Mouse (Mus musculus): Measurements from ENCODE around the gene Nr3c2. TPM values are rescaled to one million over a fixed set of nuclear protein-coding genes. Genes with fewer than 3 reads are reported as not detected.

Nr3c2 gene
- polyA plus RNA-seq, 1 experiment from 2014 or later = 3.6 TPM

DNA sequence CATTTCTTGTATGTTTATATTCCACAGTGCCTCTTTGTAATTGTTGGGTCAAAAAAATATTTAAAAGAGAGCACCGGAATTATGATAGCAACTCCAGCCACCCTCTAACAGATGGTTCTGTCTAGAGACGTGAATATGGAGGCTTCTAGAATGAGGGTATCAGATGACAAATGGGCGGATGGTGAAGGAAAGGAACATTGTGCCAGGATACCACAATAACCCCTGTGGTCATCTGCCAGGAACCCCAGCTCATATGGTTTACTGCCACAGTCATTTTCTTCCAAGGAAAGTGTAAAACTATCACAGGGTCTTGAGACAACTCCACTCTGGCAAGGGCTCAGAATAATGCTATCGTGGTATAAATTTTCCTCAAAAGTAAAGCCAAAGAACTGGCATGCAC is 289.1 kb downstream of the Nr3c2 start:
- H3K9me3 ChIP-seq (ENCODE audit: control insufficient read depth, low read length) = no peaks in the 10 kb centered on the region
- no peak overlapping the region for H3K27ac ChIP-seq (ENCODE audit: low read length)
- H3K9ac ChIP-seq (ENCODE audit: low read length) = no peak overlapping the region
- no peak overlapping the region for H3K4me3 ChIP-seq (ENCODE audit: low read length)
- H3K4me1 ChIP-seq (replicated peaks; ENCODE audit: control insufficient read depth, insufficient read depth, low read length) = no peaks in the 10 kb centered on the region
- H3K4me2 ChIP-seq (ENCODE audit: low read depth, low read length) = no peak overlapping the region
- ATAC-seq (ENCODE audit: low read depth) = no peak
- no peaks in the 10 kb centered on the region for H3K27me3 ChIP-seq (ENCODE audit: control insufficient read depth, insufficient read depth, low read depth, low read length)
- H3K36me3 ChIP-seq (ENCODE audit: control insufficient read depth, insufficient read depth, low read length) = no peaks in the 10 kb centered on the region
- 48% methylated on average over 4 of the region's 4 CpGs for WGBS

DNA sequence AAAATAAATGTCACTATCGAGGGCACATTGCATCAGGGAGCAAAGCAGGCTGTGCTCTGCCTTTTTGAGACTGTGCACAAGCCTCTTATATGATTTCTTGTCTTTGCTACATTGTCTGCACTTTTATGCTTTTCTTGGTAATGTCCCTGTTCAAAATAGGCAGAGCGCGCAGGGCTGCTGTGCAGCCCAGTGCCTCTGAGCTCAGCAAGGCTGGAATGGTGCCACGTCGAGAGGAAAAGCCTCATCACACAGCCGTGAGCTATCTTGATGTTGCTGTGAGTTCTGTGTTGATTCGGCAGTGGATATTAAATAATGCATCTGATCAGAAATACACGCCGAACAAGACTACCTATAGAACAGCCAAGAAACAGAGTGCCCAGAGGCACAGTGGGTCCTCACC is 290.1 kb downstream of the Nr3c2 start:
- Histone ChIP-seq H3K4me1 (replicated peaks; ENCODE audit: control insufficient read depth, insufficient read depth, low read length) (no peaks in the 10 kb centered on the region), H3K9ac (ENCODE audit: low read length) (no peak overlapping the region), H3K9me3 (ENCODE audit: control insufficient read depth, low read length) (no peaks in the 10 kb centered on the region), H3K27ac (ENCODE audit: low read length) (no peak overlapping the region), H3K4me3 (ENCODE audit: low read length) (no peak overlapping the region), H3K27me3 (ENCODE audit: control insufficient read depth, insufficient read depth, low read depth, low read length) (no peaks in the 10 kb centered on the region), H3K4me2 (ENCODE audit: low read depth, low read length) (no peak overlapping the region), H3K36me3 (ENCODE audit: control insufficient read depth, insufficient read depth, low read length) (no peaks in the 10 kb centered on the region)
- no peak for ATAC-seq (ENCODE audit: low read depth)
- WGBS = 69% methylated on average over 9 of the region's 9 CpGs

DNA sequence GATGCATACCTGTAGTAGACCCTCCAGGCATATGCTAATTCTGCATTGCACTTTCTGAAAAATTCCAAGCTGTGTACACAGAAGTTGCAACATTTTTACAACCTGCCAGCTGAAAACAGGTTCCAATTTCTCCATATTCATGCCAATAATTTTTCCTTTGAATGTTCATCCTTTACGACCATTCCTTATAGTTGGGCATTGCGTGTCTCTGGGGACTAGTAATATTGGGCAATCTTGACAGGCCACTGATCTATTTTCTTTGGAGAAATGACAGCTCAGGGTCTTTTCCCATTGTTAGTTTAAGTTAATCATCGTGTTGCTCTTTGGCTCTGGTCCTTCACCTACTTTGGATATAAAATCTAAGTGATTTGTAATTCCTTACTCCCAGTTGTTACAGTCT is 291.2 kb downstream of the Nr3c2 start:
- Histone ChIP-seq H3K4me3 (ENCODE audit: low read length) (no peak overlapping the region), H3K27me3 (ENCODE audit: control insufficient read depth, insufficient read depth, low read depth, low read length) (no peaks in the 10 kb centered on the region), H3K27ac (ENCODE audit: low read length) (no peak overlapping the region), H3K9me3 (ENCODE audit: control insufficient read depth, low read length) (no peaks in the 10 kb centered on the region), H3K36me3 (ENCODE audit: control insufficient read depth, insufficient read depth, low read length) (no peaks in the 10 kb centered on the region), H3K9ac (ENCODE audit: low read length) (no peak overlapping the region), H3K4me2 (ENCODE audit: low read depth, low read length) (no peak overlapping the region), H3K4me1 (replicated peaks; ENCODE audit: control insufficient read depth, insufficient read depth, low read length) (no peaks in the 10 kb centered on the region)
- ATAC-seq (ENCODE audit: low read depth) = no peak
- 81% methylated on average over 3 of the region's 3 CpGs for WGBS

DNA sequence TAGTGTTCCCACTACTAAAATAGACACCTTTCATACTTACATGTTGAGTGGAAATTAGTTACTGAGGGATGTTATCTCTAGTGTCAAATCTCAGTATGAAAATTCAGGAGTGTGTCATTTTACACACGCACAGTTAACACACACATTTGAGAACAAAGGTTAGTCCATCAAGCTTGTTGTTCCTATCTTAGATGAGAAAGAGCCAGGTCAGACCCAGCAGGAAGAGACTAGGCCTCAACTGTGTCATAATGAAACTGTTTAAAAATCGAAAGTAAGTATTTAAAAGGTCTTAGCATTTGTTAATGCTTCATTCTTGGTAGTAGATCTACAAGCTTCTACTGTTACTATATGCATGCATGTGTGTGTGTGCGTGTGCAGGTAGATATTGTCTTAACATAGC is 310.1 kb downstream of the Nr3c2 start:
- H3K4me2 ChIP-seq (ENCODE audit: low read depth, low read length) = no peak overlapping the region
- no peak overlapping the region for H3K4me3 ChIP-seq (ENCODE audit: low read length)
- H3K4me1 ChIP-seq (replicated peaks; ENCODE audit: control insufficient read depth, insufficient read depth, low read length) = peaks cover 6% of the 10 kb centered on the region
- H3K27me3 ChIP-seq (ENCODE audit: control insufficient read depth, insufficient read depth, low read depth, low read length) = no peaks in the 10 kb centered on the region
- H3K9me3 ChIP-seq (ENCODE audit: control insufficient read depth, low read length) = no peaks in the 10 kb centered on the region
- WGBS = 89% methylated on average over 3 of the region's 3 CpGs
- ATAC-seq (ENCODE audit: low read depth) = no peak
- H3K27ac ChIP-seq (ENCODE audit: low read length) = no peak overlapping the region
- H3K36me3 ChIP-seq (ENCODE audit: control insufficient read depth, insufficient read depth, low read length) = no peaks in the 10 kb centered on the region
- no peak overlapping the region for H3K9ac ChIP-seq (ENCODE audit: low read length)

DNA sequence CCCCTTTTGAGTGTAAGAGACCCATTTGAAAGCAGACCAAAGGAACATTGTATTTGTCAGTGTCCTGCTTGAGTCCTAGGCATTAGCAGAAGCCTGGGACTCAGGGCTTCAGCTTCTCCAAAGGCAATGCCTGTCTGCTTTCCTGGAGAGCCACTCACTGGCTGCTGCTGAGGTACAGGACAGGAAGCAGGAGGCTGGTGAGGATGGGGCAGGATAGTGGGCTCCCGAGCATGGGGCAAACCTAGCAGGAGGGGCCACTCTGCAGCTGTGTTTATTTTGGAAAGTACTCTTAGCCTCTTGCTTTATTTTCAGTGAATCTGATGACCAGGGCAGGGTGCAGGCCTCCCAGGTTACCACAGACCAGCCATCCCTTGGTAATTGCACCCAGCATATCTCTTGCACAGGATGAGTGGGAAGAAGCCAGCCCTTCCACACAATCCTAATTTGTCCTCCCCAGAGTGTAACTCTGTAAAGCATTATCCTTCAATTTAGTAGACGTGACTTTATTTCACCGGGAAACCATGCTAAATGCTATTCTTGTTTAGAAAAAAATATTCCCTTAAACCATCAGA is 314.7 kb downstream of the Nr3c2 start:
- peak; percentile 23; the same call in 1 of the 2 replicates for ATAC-seq (ENCODE audit: low read depth)
- Histone ChIP-seq H3K4me1 (replicated peaks; ENCODE audit: control insufficient read depth, insufficient read depth, low read length) (peaks cover 19% of the 10 kb centered on the region), H3K27ac (ENCODE audit: low read length) (no peak overlapping the region), H3K4me2 (ENCODE audit: low read depth, low read length) (no peak overlapping the region), H3K9me3 (ENCODE audit: control insufficient read depth, low read length) (no peaks in the 10 kb centered on the region), H3K9ac (ENCODE audit: low read length) (no peak overlapping the region), H3K36me3 (ENCODE audit: control insufficient read depth, insufficient read depth, low read length) (no peaks in the 10 kb centered on the region), H3K4me3 (ENCODE audit: low read length) (no peak overlapping the region), H3K27me3 (ENCODE audit: control insufficient read depth, insufficient read depth, low read depth, low read length) (no peaks in the 10 kb centered on the region)
- WGBS = 48% methylated on average over 3 of the region's 3 CpGs

DNA sequence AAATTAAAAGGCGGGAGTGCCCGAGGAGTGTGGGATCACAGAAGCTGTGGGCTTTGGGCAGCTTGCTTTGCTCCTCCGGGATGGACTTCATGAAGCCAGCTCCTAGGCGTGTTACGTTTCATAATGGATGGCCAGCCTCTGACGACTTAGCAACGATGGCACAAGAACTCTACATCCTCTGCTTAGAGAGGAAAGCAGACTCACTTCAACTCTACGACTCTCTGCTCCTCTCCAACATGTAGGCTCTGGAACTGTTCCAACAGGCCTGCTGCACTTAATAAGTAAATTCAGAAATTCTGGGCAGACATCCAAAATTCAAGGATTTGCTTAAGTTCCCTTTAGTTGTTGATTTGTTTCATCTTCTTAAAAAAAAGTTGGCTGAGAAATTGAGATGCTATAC is 315.4 kb downstream of the Nr3c2 start:
- Histone ChIP-seq H3K27me3 (ENCODE audit: control insufficient read depth, insufficient read depth, low read depth, low read length) (no peaks in the 10 kb centered on the region), H3K4me1 (replicated peaks; ENCODE audit: control insufficient read depth, insufficient read depth, low read length) (peaks cover 19% of the 10 kb centered on the region), H3K4me3 (ENCODE audit: low read length) (0 out of 2 replicates have a peak overlapping the region, but pooled peaks have one; percentile 1), H3K9me3 (ENCODE audit: control insufficient read depth, low read length) (no peaks in the 10 kb centered on the region), H3K27ac (ENCODE audit: low read length) (peak overlapping the region; percentile 51), H3K36me3 (ENCODE audit: control insufficient read depth, insufficient read depth, low read length) (no peaks in the 10 kb centered on the region), H3K9ac (ENCODE audit: low read length) (no peak overlapping the region), H3K4me2 (ENCODE audit: low read depth, low read length) (peak overlapping the region; percentile 42)
- WGBS = 13% methylated on average over 8 of the region's 8 CpGs
- peak; percentile 90 for ATAC-seq (ENCODE audit: low read depth)

DNA sequence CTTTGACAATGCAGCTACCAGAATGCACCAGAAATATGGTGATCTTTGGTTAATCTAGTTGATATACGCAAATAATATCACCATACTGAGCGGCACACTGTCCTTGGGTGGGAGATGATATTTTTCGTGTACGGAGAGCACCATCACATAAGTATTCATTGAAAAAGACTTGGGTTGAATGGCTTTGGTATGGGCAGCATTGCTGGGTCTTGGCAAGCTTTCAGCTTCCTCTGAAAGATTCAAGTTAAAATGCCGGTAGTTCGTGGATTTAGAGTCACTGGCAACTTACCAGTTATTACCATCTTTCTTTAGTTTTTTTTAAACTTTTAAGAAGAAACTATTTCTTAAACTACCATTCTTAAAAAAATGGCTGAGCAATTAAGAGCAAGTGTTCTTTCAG is 315.9 kb downstream of the Nr3c2 start:
- Histone ChIP-seq H3K4me2 (ENCODE audit: low read depth, low read length) (no peak overlapping the region), H3K36me3 (ENCODE audit: control insufficient read depth, insufficient read depth, low read length) (no peaks in the 10 kb centered on the region), H3K9ac (ENCODE audit: low read length) (no peak overlapping the region), H3K9me3 (ENCODE audit: control insufficient read depth, low read length) (no peaks in the 10 kb centered on the region), H3K4me1 (replicated peaks; ENCODE audit: control insufficient read depth, insufficient read depth, low read length) (peaks cover 19% of the 10 kb centered on the region), H3K4me3 (ENCODE audit: low read length) (no peak overlapping the region), H3K27me3 (ENCODE audit: control insufficient read depth, insufficient read depth, low read depth, low read length) (no peaks in the 10 kb centered on the region), H3K27ac (ENCODE audit: low read length) (no peak overlapping the region)
- ATAC-seq (ENCODE audit: low read depth) = peak; percentile 43
- 34% methylated on average over 6 of the region's 6 CpGs for WGBS

DNA sequence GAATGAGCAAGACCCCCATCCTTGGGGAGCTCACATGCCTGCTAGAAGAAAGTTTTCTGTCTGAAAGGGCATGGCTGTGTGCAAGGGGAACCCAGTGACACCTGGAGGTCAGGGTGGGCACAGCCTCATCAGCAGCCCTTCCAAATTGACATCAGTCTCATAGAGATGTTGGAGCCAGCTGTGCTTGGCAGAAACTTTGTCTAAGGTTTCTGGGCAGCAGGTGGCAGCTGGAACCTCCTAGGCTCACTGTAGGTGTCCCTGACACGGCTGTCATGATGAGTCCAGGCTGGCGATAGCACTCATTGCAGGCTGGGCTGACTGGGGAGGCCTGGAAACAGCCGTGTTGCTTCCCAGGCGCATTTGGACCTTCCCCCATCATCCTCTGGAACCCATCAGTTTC is 323.9 kb downstream of the Nr3c2 start:
- Histone ChIP-seq H3K4me3 (ENCODE audit: low read length) (no peak overlapping the region), H3K27ac (ENCODE audit: low read length) (no peak overlapping the region), H3K9ac (ENCODE audit: low read length) (no peak overlapping the region), H3K4me2 (ENCODE audit: low read depth, low read length) (no peak overlapping the region), H3K36me3 (ENCODE audit: control insufficient read depth, insufficient read depth, low read length) (no peaks in the 10 kb centered on the region), H3K9me3 (ENCODE audit: control insufficient read depth, low read length) (no peaks in the 10 kb centered on the region), H3K4me1 (replicated peaks; ENCODE audit: control insufficient read depth, insufficient read depth, low read length) (peaks cover 18% of the 10 kb centered on the region), H3K27me3 (ENCODE audit: control insufficient read depth, insufficient read depth, low read depth, low read length) (no peaks in the 10 kb centered on the region)
- no peak for ATAC-seq (ENCODE audit: low read depth)
- 59% methylated on average over 4 of the region's 4 CpGs for WGBS

DNA sequence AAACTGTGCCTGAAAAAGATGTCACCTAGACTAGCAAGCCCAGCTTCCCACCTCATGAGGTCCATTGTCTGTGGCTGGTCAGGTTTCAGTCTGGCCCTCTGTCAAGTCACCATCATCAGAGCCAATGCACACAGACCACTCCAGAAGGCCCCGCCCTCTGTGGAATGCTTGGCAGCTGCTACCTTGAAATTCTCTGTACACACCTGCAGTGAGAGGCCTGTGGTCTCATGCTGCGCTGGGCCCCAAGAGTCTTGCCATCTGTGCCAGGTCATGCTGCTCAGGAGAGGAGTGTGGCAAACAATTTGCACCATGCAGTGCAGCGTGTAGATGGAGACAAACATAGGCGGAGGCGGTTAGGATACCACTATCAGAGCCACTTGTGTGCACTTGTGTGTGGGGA is 328.5 kb downstream of the Nr3c2 start:
- peaks cover 24% of the 10 kb centered on the region for H3K4me1 ChIP-seq (replicated peaks; ENCODE audit: control insufficient read depth, insufficient read depth, low read length)
- no peaks in the 10 kb centered on the region for H3K36me3 ChIP-seq (ENCODE audit: control insufficient read depth, insufficient read depth, low read length)
- WGBS = 57% methylated on average over 5 of the region's 5 CpGs
- H3K4me2 ChIP-seq (ENCODE audit: low read depth, low read length) = no peak overlapping the region
- peak overlapping the region; percentile 37 for H3K27ac ChIP-seq (ENCODE audit: low read length)
- no peak overlapping the region for H3K9ac ChIP-seq (ENCODE audit: low read length)
- no peaks in the 10 kb centered on the region for H3K27me3 ChIP-seq (ENCODE audit: control insufficient read depth, insufficient read depth, low read depth, low read length)
- ATAC-seq (ENCODE audit: low read depth) = peak; percentile 92
- no peaks in the 10 kb centered on the region for H3K9me3 ChIP-seq (ENCODE audit: control insufficient read depth, low read length)
- no peak overlapping the region for H3K4me3 ChIP-seq (ENCODE audit: low read length)

DNA sequence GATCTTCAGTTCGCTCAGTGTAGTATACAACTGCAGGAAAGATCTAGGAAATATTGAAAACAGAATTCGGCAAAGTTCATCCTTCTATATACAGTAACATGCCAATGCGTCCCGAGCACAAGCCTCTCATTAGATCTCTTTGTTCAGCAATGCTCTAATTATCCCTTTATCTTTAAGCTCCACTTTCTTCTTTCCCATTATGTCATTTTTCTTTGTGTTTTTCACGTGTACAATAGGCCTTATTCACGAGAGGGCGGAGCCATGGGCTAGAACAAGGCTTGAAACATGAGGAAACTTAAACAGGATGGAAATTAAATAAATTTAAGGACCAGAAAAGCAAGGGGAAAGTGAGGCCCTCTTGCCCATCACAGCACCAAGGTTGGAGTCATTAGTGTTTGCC is 329.4 kb downstream of the Nr3c2 start:
- Histone ChIP-seq H3K9me3 (ENCODE audit: control insufficient read depth, low read length) (no peaks in the 10 kb centered on the region), H3K27ac (ENCODE audit: low read length) (no peak overlapping the region), H3K9ac (ENCODE audit: low read length) (no peak overlapping the region), H3K27me3 (ENCODE audit: control insufficient read depth, insufficient read depth, low read depth, low read length) (no peaks in the 10 kb centered on the region), H3K4me3 (ENCODE audit: low read length) (no peak overlapping the region), H3K4me1 (replicated peaks; ENCODE audit: control insufficient read depth, insufficient read depth, low read length) (peaks cover 24% of the 10 kb centered on the region), H3K36me3 (ENCODE audit: control insufficient read depth, insufficient read depth, low read length) (no peaks in the 10 kb centered on the region), H3K4me2 (ENCODE audit: low read depth, low read length) (no peak overlapping the region)
- ATAC-seq (ENCODE audit: low read depth) = no peak
- WGBS = 79% methylated on average over 7 of the region's 7 CpGs
